Mouse (Mus musculus): Measurements from ENCODE around the gene Sox21. TPM values are rescaled to one million over a fixed set of nuclear protein-coding genes. Genes with fewer than 3 reads are reported as not detected.

Gene Sox21
- polyA plus RNA-seq, 1 experiment, result 0.06 TPM

DNA sequence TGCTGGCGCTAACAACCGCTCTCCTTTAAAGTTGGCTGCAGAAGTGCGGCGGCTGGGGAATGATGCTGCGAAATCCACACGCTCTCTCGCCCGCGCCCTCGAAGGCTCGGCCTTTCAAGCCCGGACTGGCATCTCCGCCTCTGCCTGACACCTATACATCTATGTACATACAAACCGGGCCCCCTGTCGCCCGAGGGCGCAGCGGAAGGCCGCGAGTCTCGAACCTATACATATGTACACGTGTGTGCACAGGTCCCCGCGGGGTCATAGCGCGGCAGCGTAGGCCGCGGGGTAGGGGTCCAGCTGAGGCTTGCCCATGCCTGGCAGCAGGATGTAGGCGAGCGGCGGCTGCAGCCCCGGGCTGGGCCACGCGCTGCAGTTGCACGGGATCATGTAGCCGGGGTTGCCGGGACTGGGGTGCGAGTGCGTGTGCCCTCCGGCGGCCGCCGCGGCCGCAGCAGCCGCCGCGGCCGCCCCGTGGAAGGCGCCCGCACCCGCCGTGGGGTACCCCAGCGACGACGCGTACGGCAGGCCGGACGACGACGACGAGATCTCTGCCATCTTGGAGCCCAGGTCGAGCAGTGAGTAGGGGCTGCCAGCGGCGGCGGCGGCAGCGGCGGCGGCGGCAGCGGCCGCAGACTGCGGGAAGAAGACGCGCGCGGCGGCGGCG, 2.2 kb downstream of the Sox21 start:
- WGBS, result 3% methylated on average over 77 of the region's 84 CpGs
- Histone ChIP-seq H3K36me3 (ENCODE audit: control insufficient read depth, insufficient read depth, low read length) (no peaks in the 10 kb centered on the region), H3K27ac (ENCODE audit: insufficient read depth, low read depth, low read length) (no peak overlapping the region), H3K4me1 (ENCODE audit: control insufficient read depth, insufficient read depth, insufficient read length, low read length) (peaks cover 22% of the 10 kb centered on the region), H3K27me3 (ENCODE audit: control insufficient read depth, insufficient read depth, low read length) (peaks cover 78% of the 10 kb centered on the region), H3K4me3 (ENCODE audit: low read depth, low read length) (peak overlapping the region; percentile 59)
- TF ChIP-seq POLR2A (IDR thresholded peaks at IDR 0.05; ENCODE audit: low read depth, low read length) (no peak), CTCF (IDR thresholded peaks at IDR 0.05; ENCODE audit: extremely low read depth, insufficient read length, insufficient replicate concordance, low read depth, low read length) (no peak)

DNA sequence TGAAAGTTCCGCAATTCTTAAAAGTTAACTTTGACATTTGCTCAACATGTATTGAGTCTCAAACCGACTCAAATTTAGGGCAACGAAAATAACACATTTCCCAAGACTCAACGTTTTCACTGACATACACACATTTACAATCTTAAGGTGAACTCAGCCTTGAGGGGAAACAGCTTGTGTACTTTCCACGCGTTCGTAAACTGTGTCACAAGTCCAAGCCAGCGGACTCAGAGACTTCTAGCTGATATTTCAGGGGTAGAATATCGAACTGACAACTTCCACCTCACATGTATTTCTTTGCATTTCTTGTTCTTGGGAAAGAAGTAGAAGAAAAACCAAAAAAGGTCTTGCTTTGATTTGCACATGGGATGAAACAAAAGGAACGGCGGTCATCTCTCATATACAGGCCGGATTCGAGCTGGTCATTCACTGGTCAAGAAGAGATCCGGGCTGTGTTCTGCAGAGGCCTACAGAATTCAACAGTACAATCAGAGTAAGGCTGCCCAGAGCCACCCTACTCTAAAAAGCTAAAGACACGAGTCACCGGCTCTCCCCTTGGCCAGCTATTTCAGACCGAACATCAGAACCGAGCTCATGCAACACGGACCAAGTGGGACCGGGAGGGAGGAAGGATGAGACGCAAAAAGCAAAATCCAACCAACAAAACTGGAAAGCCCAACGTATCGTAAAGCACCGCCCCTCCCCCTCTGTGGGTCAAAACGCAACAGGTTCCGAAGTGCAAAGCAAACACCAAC, 2.9 kb downstream of the Sox21 start:
- Histone ChIP-seq H3K4me1 (ENCODE audit: control insufficient read depth, insufficient read depth, insufficient read length, low read length) (peaks cover 22% of the 10 kb centered on the region), H3K27me3 (ENCODE audit: control insufficient read depth, insufficient read depth, low read length) (peaks cover 77% of the 10 kb centered on the region), H3K36me3 (ENCODE audit: control insufficient read depth, insufficient read depth, low read length) (no peaks in the 10 kb centered on the region), H3K27ac (ENCODE audit: insufficient read depth, low read depth, low read length) (no peak overlapping the region), H3K4me3 (ENCODE audit: low read depth, low read length) (peak overlapping the region; percentile 59; the same call in 1 of the 2 replicates)
- TF ChIP-seq POLR2A (IDR thresholded peaks at IDR 0.05; ENCODE audit: low read depth, low read length) (no peak), CTCF (IDR thresholded peaks at IDR 0.05; ENCODE audit: extremely low read depth, insufficient read length, insufficient replicate concordance, low read depth, low read length) (no peak)
- WGBS, result 22% methylated on average over 26 of the region's 26 CpGs

DNA sequence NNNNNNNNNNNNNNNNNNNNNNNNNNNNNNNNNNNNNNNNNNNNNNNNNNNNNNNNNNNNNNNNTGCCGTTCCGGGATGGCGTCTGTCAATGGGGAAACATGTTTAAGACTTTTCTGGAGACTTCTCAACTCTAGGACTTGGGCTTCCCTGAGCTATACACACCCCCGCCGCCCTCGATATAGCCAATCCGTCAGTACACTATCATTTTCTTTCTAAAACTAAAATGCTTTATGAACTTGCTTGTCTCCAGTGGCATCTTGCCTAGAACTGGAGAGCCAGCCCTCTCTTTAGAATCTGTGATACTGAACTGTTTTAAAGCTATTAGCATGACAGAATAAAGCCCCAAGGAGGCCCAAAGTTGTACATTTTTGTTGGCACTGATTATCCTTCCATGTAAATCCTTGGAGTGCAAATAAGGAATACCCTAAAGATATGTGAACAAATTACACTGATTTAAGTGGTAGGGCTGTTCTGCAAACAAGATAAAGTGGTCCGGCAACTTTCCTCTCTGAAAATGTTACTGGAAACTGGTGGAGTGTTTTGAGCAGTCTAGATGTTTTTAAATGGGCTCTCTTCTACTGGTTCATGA, 4.4 kb downstream of the Sox21 start:
- H3K27ac ChIP-seq (ENCODE audit: insufficient read depth, low read depth, low read length), result no peak overlapping the region
- no peaks in the 10 kb centered on the region for H3K36me3 ChIP-seq (ENCODE audit: control insufficient read depth, insufficient read depth, low read length)
- 17% methylated on average over 8 of the region's 8 CpGs for WGBS
- H3K4me1 ChIP-seq (ENCODE audit: control insufficient read depth, insufficient read depth, insufficient read length, low read length), result peaks cover 22% of the 10 kb centered on the region
- no peak overlapping the region for H3K4me3 ChIP-seq (ENCODE audit: low read depth, low read length)
- TF ChIP-seq POLR2A (IDR thresholded peaks at IDR 0.05; ENCODE audit: low read depth, low read length), result no peak
- TF ChIP-seq CTCF (IDR thresholded peaks at IDR 0.05; ENCODE audit: extremely low read depth, insufficient read length, insufficient replicate concordance, low read depth, low read length), result no peak
- peaks cover 85% of the 10 kb centered on the region for H3K27me3 ChIP-seq (ENCODE audit: control insufficient read depth, insufficient read depth, low read length)

DNA sequence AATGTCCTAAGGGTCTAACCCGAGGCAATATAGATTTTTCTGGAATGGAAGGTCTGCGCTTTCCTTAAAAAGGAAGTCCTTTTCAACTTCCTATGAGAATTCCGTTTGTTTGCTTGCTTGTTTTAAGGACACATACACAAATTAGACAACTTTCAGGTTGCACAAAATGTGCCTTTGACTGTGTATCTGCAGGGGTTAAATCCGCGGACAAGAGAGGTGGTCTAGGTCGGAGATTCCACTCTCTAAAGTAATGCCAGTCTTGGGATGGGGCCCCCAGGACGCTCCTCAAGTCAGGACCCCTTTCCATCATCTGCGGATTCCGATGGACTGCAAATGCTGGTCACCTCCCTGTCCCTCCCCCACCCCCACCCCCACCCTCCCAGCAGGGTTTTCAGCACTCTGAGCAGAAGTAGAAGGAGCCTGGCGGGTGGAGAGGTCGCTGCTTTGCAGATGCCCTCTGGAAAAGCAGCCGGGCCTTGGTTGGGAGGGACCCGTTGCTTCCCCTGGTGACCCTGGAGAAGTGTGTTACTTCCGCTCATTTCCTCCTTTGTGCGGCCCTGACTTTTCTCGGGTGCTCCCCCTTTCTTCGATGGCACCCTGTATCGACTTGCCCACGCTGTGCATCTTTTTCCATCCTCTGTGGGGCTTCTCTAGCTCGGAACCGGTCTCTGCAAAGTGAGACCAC, 10.2 kb downstream of the Sox21 start:
- H3K4me1 ChIP-seq (ENCODE audit: control insufficient read depth, insufficient read depth, insufficient read length, low read length), result peaks cover 1% of the 10 kb centered on the region; the same call in 1 of the 2 replicates
- 5% methylated on average over 21 of the region's 21 CpGs for WGBS
- TF ChIP-seq POLR2A (IDR thresholded peaks at IDR 0.05; ENCODE audit: low read depth, low read length) (no peak), CTCF (IDR thresholded peaks at IDR 0.05; ENCODE audit: extremely low read depth, insufficient read length, insufficient replicate concordance, low read depth, low read length) (no peak)
- H3K27ac ChIP-seq (ENCODE audit: insufficient read depth, low read depth, low read length), result no peak overlapping the region
- H3K27me3 ChIP-seq (ENCODE audit: control insufficient read depth, insufficient read depth, low read length), result peaks cover 75% of the 10 kb centered on the region
- H3K4me3 ChIP-seq (ENCODE audit: low read depth, low read length), result no peak overlapping the region
- no peaks in the 10 kb centered on the region for H3K36me3 ChIP-seq (ENCODE audit: control insufficient read depth, insufficient read depth, low read length)

DNA sequence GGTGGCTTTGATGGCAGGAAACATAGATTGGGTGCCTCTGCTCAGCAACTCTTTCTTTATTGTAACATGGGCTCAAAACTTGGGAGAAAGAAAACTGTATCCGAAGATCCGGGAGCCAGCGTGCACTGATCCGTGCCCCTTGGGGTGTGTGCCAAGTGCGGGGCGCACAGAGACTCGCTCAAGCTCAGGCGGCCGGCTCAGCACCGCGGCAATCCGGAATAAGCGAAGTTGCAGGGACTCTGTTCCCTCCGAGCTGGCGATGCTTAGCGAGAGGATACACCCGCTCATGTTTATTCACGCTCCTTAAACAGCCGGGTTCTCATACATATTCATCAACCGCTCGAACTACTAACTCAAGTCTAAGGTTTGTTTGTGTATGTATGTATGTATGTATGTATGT, 10.9 kb downstream of the Sox21 start:
- no peak overlapping the region for H3K27ac ChIP-seq (ENCODE audit: insufficient read depth, low read depth, low read length)
- TF ChIP-seq CTCF (IDR thresholded peaks at IDR 0.05; ENCODE audit: extremely low read depth, insufficient read length, insufficient replicate concordance, low read depth, low read length) (no peak), POLR2A (IDR thresholded peaks at IDR 0.05; ENCODE audit: low read depth, low read length) (no peak)
- H3K36me3 ChIP-seq (ENCODE audit: control insufficient read depth, insufficient read depth, low read length), result no peaks in the 10 kb centered on the region
- WGBS, result 1% methylated on average over 21 of the region's 21 CpGs
- H3K4me1 ChIP-seq (ENCODE audit: control insufficient read depth, insufficient read depth, insufficient read length, low read length), result no peaks in the 10 kb centered on the region; the same call in 1 of the 2 replicates
- peaks cover 68% of the 10 kb centered on the region for H3K27me3 ChIP-seq (ENCODE audit: control insufficient read depth, insufficient read depth, low read length)
- no peak overlapping the region for H3K4me3 ChIP-seq (ENCODE audit: low read depth, low read length)

DNA sequence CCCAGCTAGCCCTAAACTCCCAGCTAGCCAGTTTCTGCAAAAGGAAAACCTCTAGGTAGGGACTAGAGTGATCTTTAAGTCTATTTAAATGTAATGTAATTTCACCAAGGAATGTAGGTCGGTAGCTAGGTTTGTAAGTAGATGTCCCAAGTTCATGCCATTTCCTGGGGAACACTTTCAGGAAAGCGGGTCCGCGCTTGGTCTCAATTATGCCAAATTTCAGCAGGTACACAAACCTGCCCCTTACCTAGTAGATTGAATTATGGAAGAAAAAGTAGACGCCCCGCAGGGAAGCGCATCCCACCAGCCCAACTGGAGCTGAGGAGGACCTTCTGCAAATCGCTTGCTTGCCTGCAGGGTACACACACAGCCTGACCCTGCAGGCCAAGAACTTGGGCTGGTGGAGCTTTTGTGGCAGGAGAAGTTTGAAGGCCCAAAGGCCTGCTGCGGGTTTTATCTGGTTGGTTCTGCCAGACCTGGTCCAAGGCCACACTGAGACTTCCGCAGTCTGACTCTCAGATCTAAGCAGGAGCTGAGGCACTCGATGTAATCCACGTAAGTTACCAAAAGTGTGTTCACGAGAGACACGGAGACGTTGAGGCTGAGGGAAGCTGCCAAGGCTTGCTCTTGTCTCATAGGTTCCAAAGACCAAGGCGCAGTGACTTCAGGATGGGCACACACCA, 11.6 kb downstream of the Sox21 start:
- Histone ChIP-seq H3K27me3 (ENCODE audit: control insufficient read depth, insufficient read depth, low read length) (peaks cover 62% of the 10 kb centered on the region), H3K4me1 (ENCODE audit: control insufficient read depth, insufficient read depth, insufficient read length, low read length) (no peaks in the 10 kb centered on the region; the same call in 1 of the 2 replicates), H3K27ac (ENCODE audit: insufficient read depth, low read depth, low read length) (no peak overlapping the region), H3K36me3 (ENCODE audit: control insufficient read depth, insufficient read depth, low read length) (no peaks in the 10 kb centered on the region), H3K4me3 (ENCODE audit: low read depth, low read length) (no peak overlapping the region)
- 32% methylated on average over 16 of the region's 16 CpGs for WGBS
- TF ChIP-seq POLR2A (IDR thresholded peaks at IDR 0.05; ENCODE audit: low read depth, low read length) (no peak), CTCF (IDR thresholded peaks at IDR 0.05; ENCODE audit: extremely low read depth, insufficient read length, insufficient replicate concordance, low read depth, low read length) (no peak)

All from small intestine, adult 2 months (tissue).